Mouse (Mus musculus): ENCODE measurements around the gene Gadl1. TPM values are rescaled to one million over a fixed set of nuclear protein-coding genes. Genes with fewer than 3 reads are reported as not detected.

Gadl1 gene
- polyA plus RNA-seq, 1 experiment from 2014 or later = 0.36 TPM

GRCm38 (mm10) chr9:115942486-115942885 is 33.2 kb downstream of the Gadl1 start:
- Histone ChIP-seq H3K27me3 (ENCODE audit: control insufficient read depth, insufficient read depth, low read length) (no peaks in the 10 kb centered on the region), H3K36me3 (ENCODE audit: control insufficient read depth, insufficient read depth, low read length) (no peaks in the 10 kb centered on the region), H3K27ac (ENCODE audit: low read depth, low read length) (0 out of 2 replicates have a peak overlapping the region, but pooled peaks have one; percentile 8), H3K9ac (replicated peaks; ENCODE audit: low read depth, low read length) (no peak overlapping the region), H3K4me1 (ENCODE audit: control insufficient read depth, insufficient read depth, low read length) (no peaks in the 10 kb centered on the region), H3K4me2 (ENCODE audit: low read depth, low read length) (no peak overlapping the region), H3K9me3 (ENCODE audit: control insufficient read depth, low read length) (no peaks in the 10 kb centered on the region), H3K4me3 (ENCODE audit: low read depth, low read length) (no peak overlapping the region)
- ATAC-seq (ENCODE audit: low read depth) = no peak
- 22% methylated on average over 4 of the region's 4 CpGs for WGBS

DNA sequence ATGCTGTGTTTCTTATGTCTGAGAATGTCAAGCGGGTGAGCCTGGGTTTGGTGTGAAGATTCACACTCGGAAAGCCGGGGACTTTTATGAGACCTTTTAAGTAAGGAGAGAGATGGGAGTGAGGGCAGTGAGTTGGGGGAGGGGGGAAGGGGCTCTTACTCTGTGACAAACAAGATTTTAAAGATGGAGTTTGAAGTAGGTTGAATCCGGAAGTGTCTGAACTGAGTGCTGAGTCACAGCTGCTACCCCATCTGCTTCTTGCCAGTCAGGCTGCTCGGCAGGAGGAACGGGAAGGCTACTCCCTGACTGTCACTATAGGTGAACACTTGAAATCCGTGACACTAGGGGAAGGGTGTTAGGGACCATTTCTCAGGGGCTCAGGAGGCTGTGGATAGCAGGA is 33.7 kb downstream of the Gadl1 start:
- no peak for ATAC-seq (ENCODE audit: low read depth)
- Histone ChIP-seq H3K4me2 (ENCODE audit: low read depth, low read length) (no peak overlapping the region), H3K4me3 (ENCODE audit: low read depth, low read length) (no peak overlapping the region), H3K36me3 (ENCODE audit: control insufficient read depth, insufficient read depth, low read length) (no peaks in the 10 kb centered on the region), H3K9me3 (ENCODE audit: control insufficient read depth, low read length) (no peaks in the 10 kb centered on the region), H3K4me1 (ENCODE audit: control insufficient read depth, insufficient read depth, low read length) (no peaks in the 10 kb centered on the region), H3K9ac (replicated peaks; ENCODE audit: low read depth, low read length) (no peak overlapping the region), H3K27me3 (ENCODE audit: control insufficient read depth, insufficient read depth, low read length) (no peaks in the 10 kb centered on the region), H3K27ac (ENCODE audit: low read depth, low read length) (0 out of 2 replicates have a peak overlapping the region, but pooled peaks have one; percentile 8)
- WGBS = 19% methylated on average over 7 of the region's 7 CpGs

DNA sequence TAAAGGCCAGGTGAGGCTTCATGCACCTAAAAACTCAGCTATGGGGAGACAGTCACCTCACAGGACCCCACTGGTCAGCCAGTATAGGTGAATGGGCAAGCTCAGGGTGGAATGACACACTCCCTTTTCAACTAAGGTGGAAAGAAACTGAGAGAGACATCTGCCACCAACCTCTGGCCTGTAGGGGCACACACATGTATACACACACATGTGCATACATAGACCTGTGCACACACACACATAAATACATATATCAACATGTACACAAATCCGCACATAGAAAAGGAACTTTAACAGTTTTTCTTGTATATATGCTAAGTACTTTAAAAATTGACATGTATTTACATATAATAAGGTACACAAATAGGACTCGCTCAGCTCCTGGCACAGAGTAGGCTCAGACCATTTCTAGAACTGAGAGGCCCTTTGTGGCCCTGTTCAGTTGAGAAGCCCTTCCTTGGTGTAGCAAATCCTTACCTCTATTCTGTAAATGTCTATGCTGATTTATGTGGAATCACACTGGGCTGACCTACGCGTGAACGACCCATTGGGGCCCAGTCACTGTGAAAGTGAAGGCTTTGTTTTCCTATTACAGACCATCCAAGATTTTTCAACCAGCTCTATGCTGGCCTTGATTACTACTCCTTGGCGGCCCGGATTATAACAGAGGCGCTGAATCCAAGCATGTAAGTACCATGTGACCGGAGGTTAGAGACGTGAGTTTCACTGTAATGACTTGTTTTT is 34.5 kb downstream of the Gadl1 start:
- Histone ChIP-seq H3K9me3 (ENCODE audit: control insufficient read depth, low read length) (no peaks in the 10 kb centered on the region), H3K4me1 (ENCODE audit: control insufficient read depth, insufficient read depth, low read length) (no peaks in the 10 kb centered on the region), H3K27me3 (ENCODE audit: control insufficient read depth, insufficient read depth, low read length) (no peaks in the 10 kb centered on the region), H3K9ac (replicated peaks; ENCODE audit: low read depth, low read length) (no peak overlapping the region), H3K4me3 (ENCODE audit: low read depth, low read length) (no peak overlapping the region), H3K4me2 (ENCODE audit: low read depth, low read length) (no peak overlapping the region), H3K27ac (ENCODE audit: low read depth, low read length) (no peak overlapping the region), H3K36me3 (ENCODE audit: control insufficient read depth, insufficient read depth, low read length) (no peaks in the 10 kb centered on the region)
- peak; percentile 88 for ATAC-seq (ENCODE audit: low read depth)
- 27% methylated on average over 10 of the region's 10 CpGs for WGBS

GRCm38 (mm10) chr9:115965056-115965455 is 55.8 kb downstream of the Gadl1 start:
- H3K36me3 ChIP-seq (ENCODE audit: control insufficient read depth, insufficient read depth, low read length) = no peaks in the 10 kb centered on the region
- no peaks in the 10 kb centered on the region for H3K27me3 ChIP-seq (ENCODE audit: control insufficient read depth, insufficient read depth, low read length)
- no peak overlapping the region for H3K27ac ChIP-seq (ENCODE audit: low read depth, low read length)
- no peak overlapping the region for H3K9ac ChIP-seq (replicated peaks; ENCODE audit: low read depth, low read length)
- no peaks in the 10 kb centered on the region for H3K4me1 ChIP-seq (ENCODE audit: control insufficient read depth, insufficient read depth, low read length)
- WGBS = 84% methylated on average over 7 of the region's 7 CpGs
- no peak for ATAC-seq (ENCODE audit: low read depth)
- H3K4me2 ChIP-seq (ENCODE audit: low read depth, low read length) = no peak overlapping the region
- H3K4me3 ChIP-seq (ENCODE audit: low read depth, low read length) = no peak overlapping the region
- no peaks in the 10 kb centered on the region for H3K9me3 ChIP-seq (ENCODE audit: control insufficient read depth, low read length)

DNA sequence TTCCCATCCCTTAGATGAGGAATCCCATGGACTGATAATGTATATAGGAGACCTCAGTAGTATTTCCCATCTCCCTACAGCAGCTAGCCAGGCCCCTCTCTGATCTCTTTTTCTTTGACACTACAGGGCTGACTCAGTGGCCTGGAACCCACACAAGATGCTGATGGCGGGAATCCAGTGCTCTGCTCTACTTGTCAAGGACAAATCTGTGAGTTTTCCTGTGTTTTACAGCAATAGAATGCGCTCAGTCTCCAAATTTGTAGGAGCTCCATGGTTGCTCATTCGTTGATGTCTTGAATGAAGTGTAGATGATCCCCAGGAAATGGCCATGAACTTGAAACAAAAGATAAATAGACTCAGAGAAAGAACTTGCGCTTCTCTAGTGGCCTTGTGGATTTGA is 56.9 kb downstream of the Gadl1 start:
- WGBS = 91% methylated on average over 4 of the region's 4 CpGs
- Histone ChIP-seq H3K4me1 (ENCODE audit: control insufficient read depth, insufficient read depth, low read length) (no peaks in the 10 kb centered on the region), H3K9me3 (ENCODE audit: control insufficient read depth, low read length) (no peaks in the 10 kb centered on the region), H3K9ac (replicated peaks; ENCODE audit: low read depth, low read length) (no peak overlapping the region), H3K36me3 (ENCODE audit: control insufficient read depth, insufficient read depth, low read length) (no peaks in the 10 kb centered on the region), H3K27ac (ENCODE audit: low read depth, low read length) (no peak overlapping the region), H3K4me2 (ENCODE audit: low read depth, low read length) (no peak overlapping the region), H3K4me3 (ENCODE audit: low read depth, low read length) (no peak overlapping the region), H3K27me3 (ENCODE audit: control insufficient read depth, insufficient read depth, low read length) (no peaks in the 10 kb centered on the region)
- no peak for ATAC-seq (ENCODE audit: low read depth)

- H3K9ac ChIP-seq (replicated peaks; ENCODE audit: low read depth, low read length) = no peak overlapping the region
- no peaks in the 10 kb centered on the region for H3K9me3 ChIP-seq (ENCODE audit: control insufficient read depth, low read length)
- H3K27me3 ChIP-seq (ENCODE audit: control insufficient read depth, insufficient read depth, low read length) = no peaks in the 10 kb centered on the region
- no peak overlapping the region for H3K4me2 ChIP-seq (ENCODE audit: low read depth, low read length)
- no peak overlapping the region for H3K4me3 ChIP-seq (ENCODE audit: low read depth, low read length)
- H3K4me1 ChIP-seq (ENCODE audit: control insufficient read depth, insufficient read depth, low read length) = no peaks in the 10 kb centered on the region
- H3K36me3 ChIP-seq (ENCODE audit: control insufficient read depth, insufficient read depth, low read length) = no peaks in the 10 kb centered on the region
- 94% methylated on average over 5 of the region's 5 CpGs for WGBS
- no peak for ATAC-seq (ENCODE audit: low read depth)
- no peak overlapping the region for H3K27ac ChIP-seq (ENCODE audit: low read depth, low read length)
Observed at GRCm38 (mm10) chr9:115966746-115967145, 57.5 kb downstream of the Gadl1 start.

GRCm38 (mm10) chr9:115967638-115968037 is 58.4 kb downstream of the Gadl1 start:
- Histone ChIP-seq H3K9me3 (ENCODE audit: control insufficient read depth, low read length) (no peaks in the 10 kb centered on the region), H3K4me2 (ENCODE audit: low read depth, low read length) (no peak overlapping the region), H3K9ac (replicated peaks; ENCODE audit: low read depth, low read length) (no peak overlapping the region), H3K27ac (ENCODE audit: low read depth, low read length) (no peak overlapping the region), H3K36me3 (ENCODE audit: control insufficient read depth, insufficient read depth, low read length) (no peaks in the 10 kb centered on the region), H3K4me3 (ENCODE audit: low read depth, low read length) (no peak overlapping the region), H3K27me3 (ENCODE audit: control insufficient read depth, insufficient read depth, low read length) (no peaks in the 10 kb centered on the region), H3K4me1 (ENCODE audit: control insufficient read depth, insufficient read depth, low read length) (no peaks in the 10 kb centered on the region)
- WGBS = 90% methylated on average over 5 of the region's 5 CpGs
- no peak for ATAC-seq (ENCODE audit: low read depth)

GRCm38 (mm10) chr9:115976901-115977300 is 67.6 kb downstream of the Gadl1 start:
- Histone ChIP-seq H3K4me2 (ENCODE audit: low read depth, low read length) (no peak overlapping the region), H3K27me3 (ENCODE audit: control insufficient read depth, insufficient read depth, low read length) (no peaks in the 10 kb centered on the region), H3K36me3 (ENCODE audit: control insufficient read depth, insufficient read depth, low read length) (no peaks in the 10 kb centered on the region), H3K4me3 (ENCODE audit: low read depth, low read length) (no peak overlapping the region), H3K4me1 (ENCODE audit: control insufficient read depth, insufficient read depth, low read length) (0 out of 2 replicates have a peak, but pooled peaks cover 5% of the 10 kb centered on the region), H3K9me3 (ENCODE audit: control insufficient read depth, low read length) (no peaks in the 10 kb centered on the region), H3K9ac (replicated peaks; ENCODE audit: low read depth, low read length) (no peak overlapping the region), H3K27ac (ENCODE audit: low read depth, low read length) (no peak overlapping the region)
- ATAC-seq (ENCODE audit: low read depth) = peak; percentile 41; the same call in 1 of the 2 replicates
- WGBS = 36% methylated on average over 6 of the region's 6 CpGs

GRCm38 (mm10) chr9:115977598-115978240 is 68.5 kb downstream of the Gadl1 start:
- Histone ChIP-seq H3K27me3 (ENCODE audit: control insufficient read depth, insufficient read depth, low read length) (no peaks in the 10 kb centered on the region), H3K4me1 (ENCODE audit: control insufficient read depth, insufficient read depth, low read length) (0 out of 2 replicates have a peak, but pooled peaks cover 5% of the 10 kb centered on the region), H3K4me2 (ENCODE audit: low read depth, low read length) (no peak overlapping the region), H3K27ac (ENCODE audit: low read depth, low read length) (no peak overlapping the region), H3K4me3 (ENCODE audit: low read depth, low read length) (no peak overlapping the region), H3K36me3 (ENCODE audit: control insufficient read depth, insufficient read depth, low read length) (no peaks in the 10 kb centered on the region), H3K9me3 (ENCODE audit: control insufficient read depth, low read length) (no peaks in the 10 kb centered on the region), H3K9ac (replicated peaks; ENCODE audit: low read depth, low read length) (no peak overlapping the region)
- 71% methylated on average over 15 of the region's 15 CpGs for WGBS
- ATAC-seq (ENCODE audit: low read depth) = no peak
